Mouse (Mus musculus) liver, postnatal 0 days (tissue): ENCODE data around the gene Zfp622. TPM values are rescaled to one million over a fixed set of nuclear protein-coding genes. Genes with fewer than 3 reads are reported as not detected.
"Not testable (repeated sequence)": the region's sequence is repeated elsewhere in the genome, so short reads cannot be mapped to it uniquely, and the experiment has no call there.

ENCODE experiments used
- ATAC-seq: fragments of 200-750 bp; cut with Nextera tagmentation; 2 replicates; pipeline ENCODE4 v1.8.0; 2017; ENCODE audit warnings: mild to moderate bottlenecking, moderate library complexity
- DNase-seq: peaks from one replicate; pipeline ENCODE4 v3.0.0-alpha.2; 2016
- H3K27ac ChIP-seq: fragments of 300-500 bp; sonication (generic); 2 replicates; pipeline ENCODE4 v1.5.1; 2014; ENCODE audit warnings: antibody characterized with exemption, moderate library complexity, mild to moderate bottlenecking, low read depth
- H3K27me3 ChIP-seq: fragments of 300-500 bp; sonication (generic); 2 replicates; pipeline ENCODE4 v1.6.1; 2014; ENCODE audit warnings: low read length, control low read depth, mixed read lengths; ENCODE audit not compliant: insufficient read depth
- H3K36me3 ChIP-seq: fragments of 300-500 bp; sonication (generic); replicated peaks from 2 replicates; pipeline ENCODE4 v1.6.1; 2014; ENCODE audit warnings: mild to moderate bottlenecking, control low read depth, low read length, moderate library complexity, mixed read lengths; ENCODE audit not compliant: insufficient read depth
- H3K4me1 ChIP-seq: fragments of 300-500 bp; sonication (generic); 2 replicates; pipeline ENCODE4 v1.6.1; 2014; ENCODE audit warnings: antibody characterized with exemption, mild to moderate bottlenecking, control low read depth; ENCODE audit not compliant: insufficient read depth
- H3K4me2 ChIP-seq: fragments of 300-500 bp; sonication (generic); 2 replicates; pipeline ENCODE4 v1.6.1; 2014; ENCODE audit warnings: low read depth, mild to moderate bottlenecking, low read length, moderate library complexity, mixed read lengths
- H3K4me3 ChIP-seq: fragments of 300-500 bp; sonication (generic); 2 replicates; pipeline ENCODE4 v1.5.1; 2014; ENCODE audit warnings: low read depth, low read length
- H3K9ac ChIP-seq: fragments of 300-500 bp; sonication (generic); replicated peaks from 2 replicates; pipeline ENCODE4 v1.6.1; 2014; ENCODE audit warnings: mild to moderate bottlenecking, moderate library complexity
- H3K9me3 ChIP-seq: fragments of 300-500 bp; sonication (generic); 2 replicates; pipeline ENCODE4 v1.6.1; 2016; ENCODE audit warnings: mild to moderate bottlenecking, control low read depth, low read length, mixed read lengths
- CTCF ChIP-seq: sonication (generic); IDR thresholded peaks from 2 replicates; pipeline ENCODE4 v1.5.1; 2016; ENCODE audit warnings: antibody characterized with exemption, low read depth
- EP300 ChIP-seq: IDR thresholded peaks from 2 replicates; pipeline ENCODE4 v1.6.1; 2016; ENCODE audit warnings: antibody characterized with exemption, low read depth, mild to moderate bottlenecking
- WGBS: fragments of 180-500 bp; shearing (Covaris S2); extraction: QIAGEN DNeasy Blood & Tissue Kit; methylation state at CpG from one replicate; pipeline ENCODE4 v1.1.7; 2014; ENCODE audit not compliant: insufficient replicate concordance; 5-methylcytosine and 5-hydroxymethylcytosine counted together
- polyA plus RNA-seq: library from polyadenylated mRNA; unstranded; fragments of >200 nt; fragmentation: Nextera tagmentation; extraction: Ambion mirVana; gene quantifications from 2 replicates; pipeline ENCODE4 v1.2.1, GENCODE M21; 2015

Gene Zfp622
- polyA plus RNA-seq, 1 experiment from 2014 or later, result 9.8 TPM

DNA sequence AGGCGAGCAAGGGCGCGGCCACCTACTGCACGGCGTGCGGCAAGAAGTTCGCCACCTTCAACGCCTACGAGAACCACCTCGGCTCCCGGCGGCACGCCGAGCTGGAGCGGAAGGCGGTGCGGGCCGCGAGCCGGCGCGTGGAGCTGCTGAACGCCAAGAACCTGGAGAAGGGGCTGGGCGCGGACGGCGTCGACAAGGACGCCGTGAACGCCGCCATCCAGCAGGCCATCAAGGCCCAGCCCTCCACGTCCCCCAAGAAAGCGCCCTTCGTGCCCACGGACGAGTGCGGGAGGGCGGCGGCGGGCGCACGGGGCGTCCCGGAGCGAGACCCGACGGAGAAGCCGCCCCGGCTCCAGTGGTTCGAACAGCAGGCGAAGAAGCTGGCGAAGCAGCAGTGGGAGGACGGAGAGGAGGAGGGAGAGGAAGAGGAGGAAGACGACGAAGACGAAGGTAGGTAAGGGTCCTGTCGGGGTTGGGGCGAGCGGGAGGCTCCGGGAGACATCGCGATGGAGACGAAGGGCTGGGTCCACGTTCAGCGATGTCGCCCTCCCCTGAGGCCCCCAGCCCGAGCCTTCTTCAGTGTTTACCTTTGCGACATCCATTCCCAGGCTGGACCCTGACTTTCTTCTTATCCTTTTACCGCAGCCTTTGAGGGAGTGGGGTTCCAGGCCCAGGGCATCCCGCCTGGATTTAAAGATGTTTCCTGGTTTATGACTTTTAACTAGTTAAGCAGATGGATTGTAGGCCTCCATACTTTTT lies 747 bp downstream of the Zfp622 start:
- WGBS, result under 1% methylated on average over 71 of the region's 71 CpGs
- ATAC-seq, result no peak

DNA sequence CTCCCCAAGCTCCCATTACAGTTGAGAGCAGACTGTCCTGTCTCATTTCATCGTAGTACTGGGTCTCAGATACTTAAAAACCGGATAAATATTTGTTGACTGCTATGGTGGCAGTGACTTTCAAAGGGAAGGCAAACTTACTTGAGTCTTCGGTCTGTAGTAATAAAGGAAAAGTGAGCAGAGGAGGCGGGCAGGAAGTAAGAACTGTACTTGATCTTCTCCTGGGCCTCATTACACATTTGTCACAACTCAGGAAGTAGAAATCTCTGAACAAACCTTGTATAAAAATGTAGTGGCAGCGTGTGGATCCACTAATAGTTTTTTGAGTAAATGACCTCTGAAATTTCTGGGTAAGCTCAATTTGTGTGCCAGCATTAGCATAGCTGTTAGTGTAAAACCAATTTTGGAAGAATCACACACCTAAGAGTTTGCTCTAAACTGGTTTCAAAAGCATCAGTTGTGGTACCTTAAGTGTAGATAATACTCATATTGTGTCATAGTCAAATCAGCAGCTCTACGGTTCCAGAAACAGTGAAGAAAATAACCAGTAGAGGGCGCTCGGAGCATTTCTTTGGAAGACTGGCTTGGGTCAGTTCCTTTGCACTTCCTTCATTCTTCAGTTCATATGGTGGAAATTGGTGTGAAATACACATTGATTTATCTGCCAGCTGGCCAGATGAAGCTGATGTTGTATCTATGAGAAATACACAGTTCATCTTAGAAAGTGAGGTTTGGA lies 9.0 kb downstream of the Zfp622 start:
- no peak overlapping the region for H3K27ac ChIP-seq
- no peaks in the 10 kb centered on the region for H3K9me3 ChIP-seq
- peaks cover 86% of the 10 kb centered on the region for H3K36me3 ChIP-seq
- no peak overlapping the region for H3K9ac ChIP-seq
- peak; percentile 71 for TF ChIP-seq CTCF
- no peak for TF ChIP-seq EP300
- H3K4me3 ChIP-seq, result no peak overlapping the region
- DNase-seq (peak; percentile 47), ATAC-seq (no peak)
- WGBS, result 57% methylated on average over 8 of the region's 8 CpGs
- no peaks in the 10 kb centered on the region for H3K27me3 ChIP-seq
- no peaks in the 10 kb centered on the region; the same call in 1 of the 2 replicates for H3K4me1 ChIP-seq
- H3K4me2 ChIP-seq, result no peak overlapping the region

More for the DNA sequence above, 747 bp downstream of the Zfp622 start:
- Histone ChIP-seq H3K4me2 (peak overlapping the region; percentile 88), H3K27ac (peak overlapping the region; percentile 99), H3K4me3 (peak overlapping the region; percentile 88), H3K4me1 (peaks cover 28% of the 10 kb centered on the region), H3K36me3 (peaks cover 26% of the 10 kb centered on the region), H3K27me3 (no peaks in the 10 kb centered on the region), H3K9me3 (no peaks in the 10 kb centered on the region), H3K9ac (peak overlapping the region; percentile 82)
- TF ChIP-seq CTCF (no peak), EP300 (no peak)
- no peak for DNase-seq

DNA sequence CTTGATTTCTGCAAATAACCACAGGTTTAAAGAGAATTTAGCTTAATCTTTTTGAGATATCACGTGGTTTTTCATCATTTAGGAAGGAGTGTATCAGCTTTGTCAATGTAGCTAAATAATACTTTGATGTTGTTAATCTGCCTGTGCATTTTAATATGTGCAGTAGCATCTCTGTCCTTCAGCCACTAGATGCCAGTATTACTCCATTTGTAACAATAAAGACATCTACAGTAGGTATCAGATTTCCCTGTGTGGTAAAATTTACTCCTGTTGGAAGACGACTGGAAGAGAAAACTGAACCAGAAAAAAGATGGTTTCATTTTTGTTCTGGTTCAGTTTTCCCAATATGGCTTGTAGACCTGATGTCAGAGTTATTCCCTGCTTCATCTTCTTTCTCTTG lies 11.4 kb downstream of the Zfp622 start:
- no peak for DNase-seq
- Histone ChIP-seq H3K4me1 (no peaks in the 10 kb centered on the region), H3K27me3 (no peaks in the 10 kb centered on the region), H3K4me3 (no peak overlapping the region), H3K9me3 (no peaks in the 10 kb centered on the region), H3K36me3 (peaks cover 68% of the 10 kb centered on the region), H3K27ac (no peak overlapping the region), H3K9ac (no peak overlapping the region), H3K4me2 (no peak overlapping the region)
- TF ChIP-seq CTCF (peak; percentile 60), EP300 (no peak)
- WGBS, result 64% methylated on average over 2 of the region's 2 CpGs
- ATAC-seq, result no peak

DNA sequence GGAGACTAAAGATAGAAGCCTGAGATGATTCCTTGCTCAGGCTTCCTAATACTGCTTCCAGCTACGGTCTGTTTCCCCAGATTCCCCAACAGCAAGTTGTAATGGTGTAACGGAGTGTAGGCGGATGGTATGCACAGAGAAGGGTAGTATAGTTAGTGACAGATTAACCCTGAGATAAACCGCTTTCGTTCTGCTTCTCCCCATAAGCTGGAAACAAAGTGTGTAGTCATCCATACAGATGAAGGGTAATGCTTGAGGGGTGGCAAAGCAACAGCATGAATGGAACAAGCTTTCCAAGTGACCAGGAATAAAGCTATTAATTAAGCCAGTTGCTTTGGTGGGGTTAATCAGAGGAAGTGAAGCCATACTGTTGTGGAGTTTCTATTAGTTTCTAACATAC lies 15.4 kb downstream of the Zfp622 start:
- not testable (repeated sequence) for H3K4me3 ChIP-seq, DNase-seq

DNA sequence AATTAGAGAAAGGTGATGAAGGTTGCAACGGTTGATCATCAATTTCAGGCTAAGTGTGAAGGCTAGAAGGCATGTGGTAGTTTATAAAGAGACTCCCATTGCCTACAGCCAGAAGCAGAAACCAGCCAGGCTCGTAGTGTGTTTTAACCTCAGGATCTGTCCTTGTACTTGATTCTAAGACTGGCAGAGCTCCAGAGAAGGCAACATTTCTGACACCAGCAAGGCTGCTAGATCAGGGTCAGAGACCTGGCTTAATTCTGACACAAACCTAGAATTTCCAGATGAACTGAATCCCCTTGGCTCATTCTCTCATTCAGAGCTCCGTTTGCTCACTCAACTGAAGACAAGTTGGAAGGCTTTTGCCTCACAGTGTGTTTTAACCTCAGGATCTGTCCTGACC lies 24.5 kb downstream of the Zfp622 start:
- Histone ChIP-seq H3K4me2 (no peak overlapping the region), H3K4me1 (no peaks in the 10 kb centered on the region), H3K27ac (no peak overlapping the region), H3K4me3 (no peak overlapping the region), H3K9ac (no peak overlapping the region), H3K9me3 (no peaks in the 10 kb centered on the region), H3K36me3 (no peaks in the 10 kb centered on the region), H3K27me3 (no peaks in the 10 kb centered on the region)
- TF ChIP-seq EP300, result no peak
- no peak for TF ChIP-seq CTCF
- 75% methylated on average over 3 of the region's 3 CpGs for WGBS
- ATAC-seq (no peak), DNase-seq (no peak)

More for the DNA sequence above, 15.4 kb downstream of the Zfp622 start:
- ATAC-seq, H3K27ac ChIP-seq, H3K4me2 ChIP-seq, H3K9me3 ChIP-seq, H3K9ac ChIP-seq, H3K27me3 ChIP-seq, H3K4me1 ChIP-seq: not testable (repeated sequence)
- 63% methylated on average over 5 of the region's 5 CpGs for WGBS
- H3K36me3 ChIP-seq, result peaks cover 33% of the 10 kb centered on the region

DNA sequence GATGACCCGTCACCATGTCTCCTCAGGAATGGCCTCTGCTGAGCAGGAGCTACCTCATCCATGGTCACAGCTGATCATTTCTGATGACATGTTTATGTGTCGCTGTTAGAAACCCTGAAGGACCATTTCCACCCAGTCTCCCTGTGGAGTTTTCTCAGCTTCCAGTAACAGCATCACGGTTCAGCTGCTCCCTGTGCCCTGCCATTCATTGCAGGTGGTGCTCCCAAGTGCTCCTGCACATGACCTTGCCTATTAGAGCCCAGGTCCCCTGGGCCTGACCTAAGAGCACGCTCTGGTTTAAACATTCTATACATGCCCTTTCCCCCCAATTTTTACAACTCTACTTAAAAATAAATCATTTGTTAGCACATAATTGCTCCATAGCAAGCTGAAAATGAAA lies 28.7 kb downstream of the Zfp622 start:
- H3K9me3 ChIP-seq, result no peaks in the 10 kb centered on the region
- TF ChIP-seq EP300 (no peak), CTCF (no peak)
- H3K4me3 ChIP-seq, result no peak overlapping the region
- WGBS, result 78% methylated on average over 4 of the region's 4 CpGs
- no peak overlapping the region for H3K27ac ChIP-seq
- H3K36me3 ChIP-seq, result no peaks in the 10 kb centered on the region
- H3K4me2 ChIP-seq, result no peak overlapping the region
- no peaks in the 10 kb centered on the region for H3K27me3 ChIP-seq
- no peaks in the 10 kb centered on the region; the same call in 1 of the 2 replicates for H3K4me1 ChIP-seq
- ATAC-seq (no peak), DNase-seq (no peak)
- no peak overlapping the region for H3K9ac ChIP-seq
